Mouse (Mus musculus): ENCODE results near the gene Eipr1. TPM values are rescaled to one million over a fixed set of nuclear protein-coding genes. Genes with fewer than 3 reads are reported as not detected.
"Not testable (repeated sequence)": the region's sequence is repeated elsewhere in the genome, so short reads cannot be mapped to it uniquely, and the experiment has no call there.

Eipr1 gene
- polyA plus RNA-seq, 1 experiment from 2014 or later = 77.0 TPM

GRCm38 (mm10) chr12:28909851-28910250 is 158.2 kb downstream of the Eipr1 start:
- Histone ChIP-seq H3K27me3 (ENCODE audit: control insufficient read depth, insufficient read depth, low read length) (no peaks in the 10 kb centered on the region), H3K36me3 (ENCODE audit: control insufficient read depth, insufficient read depth, low read length) (no peaks in the 10 kb centered on the region), H3K4me3 (replicated peaks; ENCODE audit: low read depth, low read length) (no peak overlapping the region), H3K27ac (replicated peaks; ENCODE audit: low read depth, low read length) (0 out of 2 replicates have a peak overlapping the region, but pooled peaks have one; percentile 10), H3K4me1 (ENCODE audit: control insufficient read depth, insufficient read depth, low read length) (peaks cover 33% of the 10 kb centered on the region), H3K9ac (replicated peaks; ENCODE audit: low read length) (no peak overlapping the region), H3K9me3 (ENCODE audit: control insufficient read depth, low read length) (no peaks in the 10 kb centered on the region), H3K4me2 (ENCODE audit: low read length) (no peak overlapping the region)
- 69% methylated on average over 5 of the region's 5 CpGs for WGBS
- DNase-seq (no peak), ATAC-seq (ENCODE audit: low FRiP score, low TSS enrichment) (no peak)

- Histone ChIP-seq H3K27ac (replicated peaks; ENCODE audit: low read depth, low read length) (no peak overlapping the region), H3K36me3 (ENCODE audit: control insufficient read depth, insufficient read depth, low read length) (no peaks in the 10 kb centered on the region), H3K9ac (replicated peaks; ENCODE audit: low read length) (no peak overlapping the region), H3K4me3 (replicated peaks; ENCODE audit: low read depth, low read length) (no peak overlapping the region), H3K4me1 (ENCODE audit: control insufficient read depth, insufficient read depth, low read length) (peaks cover 33% of the 10 kb centered on the region), H3K4me2 (ENCODE audit: low read length) (no peak overlapping the region), H3K9me3 (ENCODE audit: control insufficient read depth, low read length) (no peaks in the 10 kb centered on the region), H3K27me3 (ENCODE audit: control insufficient read depth, insufficient read depth, low read length) (no peaks in the 10 kb centered on the region)
- 71% methylated on average over 8 of the region's 8 CpGs for WGBS
- no peak for ATAC-seq (ENCODE audit: low FRiP score, low TSS enrichment)
- no peak for DNase-seq
Measured at GRCm38 (mm10) chr12:28910568-28910967, 159.0 kb downstream of the Eipr1 start.

DNA sequence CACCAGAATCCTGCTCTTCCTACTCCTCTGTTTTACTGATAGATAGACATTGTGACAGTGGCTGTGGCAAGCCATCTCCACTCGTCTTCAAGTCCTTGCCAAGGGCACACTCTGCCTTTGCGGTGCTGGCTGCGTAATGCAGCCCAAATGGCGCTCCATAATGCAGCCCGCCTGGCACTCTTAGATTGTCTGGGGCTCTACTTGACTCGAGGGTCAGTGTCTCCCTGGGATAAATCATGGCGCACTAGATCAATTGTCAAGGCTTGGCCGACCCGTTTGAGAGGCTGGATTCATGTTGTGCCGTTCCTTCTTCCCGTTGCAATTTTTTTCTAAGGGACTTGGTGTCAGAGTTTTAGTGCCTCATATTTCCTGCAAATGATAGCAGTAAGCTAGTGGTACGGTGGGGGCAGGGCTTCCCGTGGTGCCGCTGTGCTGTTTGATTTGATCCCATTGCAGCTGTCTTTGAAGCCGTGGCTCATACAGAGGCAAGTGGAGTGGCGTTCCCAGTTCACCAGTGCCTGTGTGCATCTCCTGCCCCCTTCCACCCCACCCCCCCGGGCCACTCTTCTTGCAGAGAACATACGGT is 160.8 kb downstream of the Eipr1 start:
- peak; percentile 68 for DNase-seq
- Histone ChIP-seq H3K9ac (replicated peaks; ENCODE audit: low read length) (no peak overlapping the region), H3K4me2 (ENCODE audit: low read length) (no peak overlapping the region), H3K4me3 (replicated peaks; ENCODE audit: low read depth, low read length) (no peak overlapping the region), H3K9me3 (ENCODE audit: control insufficient read depth, low read length) (no peaks in the 10 kb centered on the region), H3K27ac (replicated peaks; ENCODE audit: low read depth, low read length) (peak overlapping the region; percentile 74), H3K27me3 (ENCODE audit: control insufficient read depth, insufficient read depth, low read length) (no peaks in the 10 kb centered on the region), H3K4me1 (ENCODE audit: control insufficient read depth, insufficient read depth, low read length) (peaks cover 22% of the 10 kb centered on the region), H3K36me3 (ENCODE audit: control insufficient read depth, insufficient read depth, low read length) (no peaks in the 10 kb centered on the region)
- no peak for ATAC-seq (ENCODE audit: low FRiP score, low TSS enrichment)
- WGBS = 61% methylated on average over 18 of the region's 18 CpGs

DNA sequence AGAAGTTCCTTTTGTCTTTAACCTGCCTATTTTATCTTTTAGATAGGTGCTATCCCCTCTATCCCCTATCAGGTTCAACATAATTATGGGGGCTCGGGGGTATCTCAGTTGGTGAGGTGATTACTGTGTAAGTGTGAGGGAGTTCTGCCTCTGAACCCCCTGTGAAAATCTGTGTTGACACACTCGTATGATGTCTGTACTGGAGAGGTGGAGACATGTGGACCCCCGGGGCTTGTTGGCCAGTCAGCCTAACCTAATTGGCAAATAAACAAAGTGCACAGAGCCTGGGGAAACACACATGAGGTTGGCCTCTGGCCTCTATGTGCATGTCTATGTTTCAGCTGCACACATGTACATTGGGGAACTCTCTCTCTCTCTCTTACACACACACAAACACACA is 161.5 kb downstream of the Eipr1 start:
- Histone ChIP-seq H3K4me3 (replicated peaks; ENCODE audit: low read depth, low read length) (no peak overlapping the region), H3K27me3 (ENCODE audit: control insufficient read depth, insufficient read depth, low read length) (no peaks in the 10 kb centered on the region), H3K9me3 (ENCODE audit: control insufficient read depth, low read length) (no peaks in the 10 kb centered on the region), H3K4me2 (ENCODE audit: low read length) (no peak overlapping the region), H3K4me1 (ENCODE audit: control insufficient read depth, insufficient read depth, low read length) (peaks cover 16% of the 10 kb centered on the region), H3K27ac (replicated peaks; ENCODE audit: low read depth, low read length) (peak overlapping the region; percentile 74), H3K36me3 (ENCODE audit: control insufficient read depth, insufficient read depth, low read length) (no peaks in the 10 kb centered on the region), H3K9ac (replicated peaks; ENCODE audit: low read length) (no peak overlapping the region)
- ATAC-seq (ENCODE audit: low FRiP score, low TSS enrichment) = no peak
- 64% methylated on average over 3 of the region's 3 CpGs for WGBS
- no peak for DNase-seq

DNA sequence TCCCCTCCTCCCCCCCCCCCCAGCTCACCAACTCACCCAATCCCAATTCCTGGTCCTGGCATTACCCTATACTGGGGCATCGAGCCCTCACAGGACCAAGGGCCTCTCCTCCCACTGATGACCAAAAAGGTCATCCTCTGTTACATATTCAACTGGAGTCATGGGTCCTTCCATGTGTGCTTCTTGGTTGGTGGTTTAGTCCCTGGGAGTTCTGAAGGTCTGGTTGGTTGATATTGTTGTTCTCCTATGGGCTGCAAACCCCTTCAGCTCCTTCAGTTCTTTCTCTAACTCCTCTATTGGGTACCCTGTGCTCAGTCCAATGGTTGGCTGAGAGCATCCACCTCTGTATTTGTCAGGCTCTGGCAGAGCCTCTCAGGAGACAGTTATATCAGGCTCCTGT is 162.5 kb downstream of the Eipr1 start:
- H3K36me3 ChIP-seq (ENCODE audit: control insufficient read depth, insufficient read depth, low read length); H3K4me2 ChIP-seq (ENCODE audit: low read length); H3K9me3 ChIP-seq (ENCODE audit: control insufficient read depth, low read length); DNase-seq; H3K9ac ChIP-seq (replicated peaks; ENCODE audit: low read length); H3K4me3 ChIP-seq (replicated peaks; ENCODE audit: low read depth, low read length); H3K27me3 ChIP-seq (ENCODE audit: control insufficient read depth, insufficient read depth, low read length); H3K27ac ChIP-seq (replicated peaks; ENCODE audit: low read depth, low read length); ATAC-seq (ENCODE audit: low FRiP score, low TSS enrichment): not testable (repeated sequence)
- 100% methylated on average over 1 of the region's 1 CpGs for WGBS
- H3K4me1 ChIP-seq (ENCODE audit: control insufficient read depth, insufficient read depth, low read length) = peaks cover 12% of the 10 kb centered on the region

Other genes starting within 250 kb of the Eipr1 start
- gene Dcdc2c, start 199.4 kb upstream of the Eipr1 start, polyA plus RNA-seq (2014; fragmentation: Nextera tagmentation; extraction: Ambion mirVana) = not detected in 2 replicates
- not detected in 2 replicates for gene Allc, start 169.3 kb upstream of the Eipr1 start, polyA plus RNA-seq (2014; fragmentation: Nextera tagmentation; extraction: Ambion mirVana)
- gene Colec11, start 128.4 kb upstream of the Eipr1 start, polyA plus RNA-seq (2014; fragmentation: Nextera tagmentation; extraction: Ambion mirVana) = 0.72 and 0.93 TPM in 2 replicates
- 653 and 682 TPM in 2 replicates for gene Rps7, start 115.8 kb upstream of the Eipr1 start, polyA plus RNA-seq (2014; fragmentation: Nextera tagmentation; extraction: Ambion mirVana)
- 18.3 and 18.6 TPM in 2 replicates for gene Rnaseh1, start 102.2 kb upstream of the Eipr1 start, polyA plus RNA-seq (2014; fragmentation: Nextera tagmentation; extraction: Ambion mirVana)
- gene Adi1, start 76.6 kb upstream of the Eipr1 start, polyA plus RNA-seq (2014; fragmentation: Nextera tagmentation; extraction: Ambion mirVana) = 21.0 and 28.4 TPM in 2 replicates
- 43.3 and 49.8 TPM in 2 replicates for gene Trappc12, start 1.3 kb upstream of the Eipr1 start, polyA plus RNA-seq (2014; fragmentation: Nextera tagmentation; extraction: Ambion mirVana)

All from midbrain, embryonic 14.5 days (tissue).